Mouse (Mus musculus): ENCODE results near the gene Cltc. TPM values are rescaled to one million over a fixed set of nuclear protein-coding genes. Genes with fewer than 3 reads are reported as not detected.
"Not testable (repeated sequence)": the region's sequence is repeated elsewhere in the genome, so short reads cannot be mapped to it uniquely, and the experiment has no call there.

Cltc gene
- polyA plus RNA-seq (2015; fragmentation: Nextera tagmentation; extraction: Ambion mirVana): 106 and 126 TPM in 2 replicates

- under 1% methylated on average over 45 of the region's 73 CpGs for WGBS
- Histone ChIP-seq H3K4me3 (peak within 1 kb of the TSS; percentile 97), H3K4me2 (peak within 1 kb of the TSS; percentile 82), H3K27me3 (no peaks in the 10 kb centered on the region), H3K27ac (peak within 1 kb of the TSS; percentile 98), H3K9ac (peak within 1 kb of the TSS; percentile 94), H3K4me1 (peaks cover 35% of the 10 kb centered on the region), H3K9me3 (replicated peaks) (no peaks in the 10 kb centered on the region), H3K36me3 (ENCODE audit: poor library complexity, severe bottlenecking) (peaks cover 4% of the 10 kb centered on the region; the same call in 1 of the 2 replicates)
- peak; percentile 98 for ATAC-seq
Measured at GRCm38 (mm10) chr11:86757480-86758371, at the start of gene Cltc. Gene Cltc (minus strand): TSS chr11:86757565.

GRCm38 (mm10) chr11:86807001-86807477 is 49.7 kb upstream of the Cltc start:
- H3K9ac ChIP-seq: peak overlapping the region; percentile 77
- H3K27me3 ChIP-seq: no peaks in the 10 kb centered on the region; the same call in 1 of the 2 replicates
- H3K27ac ChIP-seq: peak overlapping the region; percentile 84
- peak; percentile 96 for ATAC-seq
- peaks cover 28% of the 10 kb centered on the region for H3K36me3 ChIP-seq (ENCODE audit: poor library complexity, severe bottlenecking)
- no peaks in the 10 kb centered on the region for H3K9me3 ChIP-seq (replicated peaks)
- H3K4me3 ChIP-seq: peak overlapping the region; percentile 99
- under 1% methylated on average over 25 of the region's 25 CpGs for WGBS
- H3K4me2 ChIP-seq: peak overlapping the region; percentile 71
- H3K4me1 ChIP-seq: peaks cover 12% of the 10 kb centered on the region

GRCm38 (mm10) chr11:86794161-86794560 is 36.8 kb upstream of the Cltc start:
- Histone ChIP-seq H3K4me2 (no peak overlapping the region), H3K4me1 (no peaks in the 10 kb centered on the region), H3K27ac (no peak overlapping the region), H3K27me3 (no peaks in the 10 kb centered on the region), H3K9me3 (replicated peaks) (no peaks in the 10 kb centered on the region), H3K9ac (no peak overlapping the region), H3K36me3 (ENCODE audit: poor library complexity, severe bottlenecking) (peaks cover 85% of the 10 kb centered on the region), H3K4me3 (no peak overlapping the region)
- 97% methylated on average over 1 of the region's 1 CpGs for WGBS
- ATAC-seq: no peak

- not testable (repeated sequence) for ATAC-seq; H3K4me1 ChIP-seq; H3K9me3 ChIP-seq (replicated peaks); H3K9ac ChIP-seq; H3K4me2 ChIP-seq; H3K27me3 ChIP-seq; H3K27ac ChIP-seq; H3K4me3 ChIP-seq
- H3K36me3 ChIP-seq (ENCODE audit: poor library complexity, severe bottlenecking): peaks cover 79% of the 10 kb centered on the region
- WGBS: 95% methylated on average over 5 of the region's 5 CpGs
Measured at GRCm38 (mm10) chr11:86787436-86787835, 30.1 kb upstream of the Cltc start.

- ATAC-seq: no peak
- H3K4me1 ChIP-seq: no peaks in the 10 kb centered on the region
- no peak overlapping the region for H3K4me3 ChIP-seq
- H3K9ac ChIP-seq: no peak overlapping the region
- no peak overlapping the region for H3K4me2 ChIP-seq
- H3K9me3 ChIP-seq (replicated peaks): no peaks in the 10 kb centered on the region
- H3K27me3 ChIP-seq: no peaks in the 10 kb centered on the region
- 91% methylated on average over 2 of the region's 2 CpGs for WGBS
- no peak overlapping the region for H3K27ac ChIP-seq
- peaks cover 80% of the 10 kb centered on the region for H3K36me3 ChIP-seq (ENCODE audit: poor library complexity, severe bottlenecking)
Measured at GRCm38 (mm10) chr11:86785767-86786166, 28.4 kb upstream of the Cltc start.

GRCm38 (mm10) chr11:86769884-86770283 is 12.5 kb upstream of the Cltc start:
- H3K4me2 ChIP-seq: no peak overlapping the region
- H3K27me3 ChIP-seq: no peaks in the 10 kb centered on the region
- H3K4me1 ChIP-seq: no peaks in the 10 kb centered on the region
- peaks cover 61% of the 10 kb centered on the region for H3K36me3 ChIP-seq (ENCODE audit: poor library complexity, severe bottlenecking)
- H3K9ac ChIP-seq: no peak overlapping the region
- ATAC-seq: no peak
- 95% methylated on average over 4 of the region's 4 CpGs for WGBS
- no peak overlapping the region for H3K27ac ChIP-seq
- no peak overlapping the region for H3K4me3 ChIP-seq
- no peaks in the 10 kb centered on the region for H3K9me3 ChIP-seq (replicated peaks)

- no peak overlapping the region for H3K9ac ChIP-seq
- ATAC-seq: no peak
- peaks cover 19% of the 10 kb centered on the region for H3K36me3 ChIP-seq (ENCODE audit: poor library complexity, severe bottlenecking)
- H3K27me3 ChIP-seq: no peaks in the 10 kb centered on the region
- H3K9me3 ChIP-seq (replicated peaks): no peaks in the 10 kb centered on the region
- H3K4me1 ChIP-seq: no peaks in the 10 kb centered on the region
- H3K4me3 ChIP-seq: no peak overlapping the region
- no peak overlapping the region for H3K4me2 ChIP-seq
- 92% methylated on average over 2 of the region's 2 CpGs for WGBS
- no peak overlapping the region for H3K27ac ChIP-seq
Measured at GRCm38 (mm10) chr11:86764501-86764900, 7.1 kb upstream of the Cltc start.

GRCm38 (mm10) chr11:86763127-86763526 is 5.8 kb upstream of the Cltc start:
- H3K9ac ChIP-seq; H3K4me2 ChIP-seq; H3K4me3 ChIP-seq; H3K4me1 ChIP-seq; H3K27ac ChIP-seq; H3K27me3 ChIP-seq; H3K36me3 ChIP-seq (ENCODE audit: poor library complexity, severe bottlenecking); ATAC-seq; H3K9me3 ChIP-seq (replicated peaks): not testable (repeated sequence)
- 90% methylated on average over 11 of the region's 11 CpGs for WGBS

- H3K27ac ChIP-seq: no peak overlapping the region
- H3K27me3 ChIP-seq: no peaks in the 10 kb centered on the region
- H3K9me3 ChIP-seq (replicated peaks): no peaks in the 10 kb centered on the region
- H3K4me2 ChIP-seq: no peak overlapping the region
- no peak overlapping the region for H3K9ac ChIP-seq
- peaks cover 17% of the 10 kb centered on the region for H3K4me1 ChIP-seq
- H3K4me3 ChIP-seq: no peak overlapping the region
- H3K36me3 ChIP-seq (ENCODE audit: poor library complexity, severe bottlenecking): no peaks in the 10 kb centered on the region
- ATAC-seq: no peak
Measured at GRCm38 (mm10) chr11:86760357-86760756, 3.0 kb upstream of the Cltc start.

- H3K36me3 ChIP-seq (ENCODE audit: poor library complexity, severe bottlenecking): no peaks in the 10 kb centered on the region
- H3K9ac ChIP-seq: no peak overlapping the region
- ATAC-seq: no peak
- H3K9me3 ChIP-seq (replicated peaks): no peaks in the 10 kb centered on the region
- H3K4me1 ChIP-seq: peaks cover 22% of the 10 kb centered on the region
- 96% methylated on average over 2 of the region's 2 CpGs for WGBS
- H3K4me2 ChIP-seq: no peak overlapping the region
- no peak overlapping the region for H3K4me3 ChIP-seq
- no peaks in the 10 kb centered on the region for H3K27me3 ChIP-seq
- no peak overlapping the region for H3K27ac ChIP-seq
Measured at GRCm38 (mm10) chr11:86759886-86760285, 2.5 kb upstream of the Cltc start.

GRCm38 (mm10) chr11:86759226-86759625 is 1.9 kb upstream of the Cltc start:
- no peak overlapping the region for H3K9ac ChIP-seq
- H3K27me3 ChIP-seq: no peaks in the 10 kb centered on the region
- H3K27ac ChIP-seq: no peak overlapping the region
- ATAC-seq: no peak
- WGBS: 95% methylated on average over 1 of the region's 1 CpGs
- peaks cover 26% of the 10 kb centered on the region for H3K4me1 ChIP-seq
- H3K4me2 ChIP-seq: no peak overlapping the region
- no peaks in the 10 kb centered on the region for H3K36me3 ChIP-seq (ENCODE audit: poor library complexity, severe bottlenecking)
- no peak overlapping the region for H3K4me3 ChIP-seq
- H3K9me3 ChIP-seq (replicated peaks): no peaks in the 10 kb centered on the region

GRCm38 (mm10) chr11:86758559-86758958 is 1.2 kb upstream of the Cltc start:
- no peak for ATAC-seq
- Histone ChIP-seq H3K9ac (peak overlapping the region; percentile 90), H3K4me3 (peak overlapping the region; percentile 97), H3K36me3 (ENCODE audit: poor library complexity, severe bottlenecking) (peaks cover under 1% of the 10 kb centered on the region; the same call in 1 of the 2 replicates), H3K27me3 (no peaks in the 10 kb centered on the region), H3K4me1 (peaks cover 31% of the 10 kb centered on the region), H3K9me3 (replicated peaks) (no peaks in the 10 kb centered on the region), H3K4me2 (peak overlapping the region; percentile 82), H3K27ac (peak overlapping the region; percentile 98)
- WGBS: 29% methylated on average over 6 of the region's 6 CpGs

All from forebrain, embryonic 13.5 days (tissue).